Mouse (Mus musculus): ENCODE results near the gene Commd3. TPM values are rescaled to one million over a fixed set of nuclear protein-coding genes. Genes with fewer than 3 reads are reported as not detected.

Commd3 gene
- total and polyA plus RNA-seq, 2 experiments: 80.1 to 127 TPM

GRCm38 (mm10) chr2:18680501-18680900, 8.3 kb downstream of the Commd3 start:
- H3K4me1 ChIP-seq (ENCODE audit: control insufficient read depth, insufficient read depth, low read length): peaks cover 5% of the 10 kb centered on the region
- no peak for TF ChIP-seq CTCF (IDR thresholded peaks at IDR 0.05; ENCODE audit: low read depth, low read length)
- no peak for TF ChIP-seq POLR2A (IDR thresholded peaks at IDR 0.05; ENCODE audit: extremely low read depth, insufficient read depth, low read length)
- peaks cover 5% of the 10 kb centered on the region; the same call in 1 of the 2 replicates for H3K79me2 ChIP-seq (ENCODE audit: control insufficient read depth, insufficient read depth, low read length)
- no peak for DNase-seq (ENCODE audit: extremely low read depth, low read depth, low spot score)
- no peak overlapping the region for H3K9ac ChIP-seq (ENCODE audit: low read depth, low read length)
- 9% methylated on average over 4 of the region's 4 CpGs for WGBS
- H3K4me3 ChIP-seq (ENCODE audit: insufficient read depth, low read depth, low read length): no peak overlapping the region
- H3K27me3 ChIP-seq (ENCODE audit: control insufficient read depth, insufficient read depth, low read length): peaks cover 9% of the 10 kb centered on the region
- H3K36me3 ChIP-seq (ENCODE audit: control insufficient read depth, insufficient read depth, low read length): peaks cover 13% of the 10 kb centered on the region
- no peak overlapping the region for H3K27ac ChIP-seq (replicated peaks; ENCODE audit: insufficient read depth, low read depth, low read length)

- Histone ChIP-seq H3K4me1 (ENCODE audit: control insufficient read depth, insufficient read depth, low read length) (peaks cover 5% of the 10 kb centered on the region), H3K9ac (ENCODE audit: low read depth, low read length) (no peak overlapping the region), H3K4me3 (ENCODE audit: insufficient read depth, low read depth, low read length) (peak overlapping the region; percentile 24; the same call in 1 of the 2 replicates), H3K27ac (replicated peaks; ENCODE audit: insufficient read depth, low read depth, low read length) (no peak overlapping the region), H3K36me3 (ENCODE audit: control insufficient read depth, insufficient read depth, low read length) (peaks cover 13% of the 10 kb centered on the region), H3K79me2 (ENCODE audit: control insufficient read depth, insufficient read depth, low read length) (peaks cover 5% of the 10 kb centered on the region; the same call in 1 of the 2 replicates), H3K27me3 (ENCODE audit: control insufficient read depth, insufficient read depth, low read length) (peaks cover 9% of the 10 kb centered on the region)
- WGBS: 30% methylated on average over 28 of the region's 29 CpGs
- TF ChIP-seq POLR2A (IDR thresholded peaks at IDR 0.05; ENCODE audit: extremely low read depth, insufficient read depth, low read length): no peak
- TF ChIP-seq CTCF (IDR thresholded peaks at IDR 0.05; ENCODE audit: low read depth, low read length): no peak
- no peak for DNase-seq (ENCODE audit: extremely low read depth, low read depth, low spot score)
Observed at GRCm38 (mm10) chr2:18680961-18681360, 8.8 kb downstream of the Commd3 start.

GRCm38 (mm10) chr2:18684062-18684461, 11.9 kb downstream of the Commd3 start:
- Histone ChIP-seq H3K36me3 (ENCODE audit: control insufficient read depth, insufficient read depth, low read length) (peaks cover 13% of the 10 kb centered on the region), H3K27me3 (ENCODE audit: control insufficient read depth, insufficient read depth, low read length) (peaks cover 15% of the 10 kb centered on the region), H3K9ac (ENCODE audit: low read depth, low read length) (no peak overlapping the region), H3K4me3 (ENCODE audit: insufficient read depth, low read depth, low read length) (no peak overlapping the region), H3K4me1 (ENCODE audit: control insufficient read depth, insufficient read depth, low read length) (peaks cover 3% of the 10 kb centered on the region; the same call in 1 of the 2 replicates), H3K79me2 (ENCODE audit: control insufficient read depth, insufficient read depth, low read length) (no peaks in the 10 kb centered on the region), H3K27ac (replicated peaks; ENCODE audit: insufficient read depth, low read depth, low read length) (no peak overlapping the region)
- TF ChIP-seq CTCF (IDR thresholded peaks at IDR 0.05; ENCODE audit: low read depth, low read length): no peak
- TF ChIP-seq POLR2A (IDR thresholded peaks at IDR 0.05; ENCODE audit: extremely low read depth, insufficient read depth, low read length): no peak
- 96% methylated on average over 5 of the region's 5 CpGs for WGBS
- DNase-seq (ENCODE audit: extremely low read depth, low read depth, low spot score): no peak

GRCm38 (mm10) chr2:18686386-18686785, 14.2 kb downstream of the Commd3 start:
- H3K79me2 ChIP-seq (ENCODE audit: control insufficient read depth, insufficient read depth, low read length): no peaks in the 10 kb centered on the region
- peaks cover 5% of the 10 kb centered on the region; the same call in 1 of the 2 replicates for H3K4me1 ChIP-seq (ENCODE audit: control insufficient read depth, insufficient read depth, low read length)
- no peak for DNase-seq (ENCODE audit: extremely low read depth, low read depth, low spot score)
- H3K27me3 ChIP-seq (ENCODE audit: control insufficient read depth, insufficient read depth, low read length): peaks cover 24% of the 10 kb centered on the region
- WGBS: 88% methylated on average over 6 of the region's 6 CpGs
- no peak overlapping the region for H3K4me3 ChIP-seq (ENCODE audit: insufficient read depth, low read depth, low read length)
- H3K36me3 ChIP-seq (ENCODE audit: control insufficient read depth, insufficient read depth, low read length): peaks cover 13% of the 10 kb centered on the region
- no peak for TF ChIP-seq POLR2A (IDR thresholded peaks at IDR 0.05; ENCODE audit: extremely low read depth, insufficient read depth, low read length)
- no peak for TF ChIP-seq CTCF (IDR thresholded peaks at IDR 0.05; ENCODE audit: low read depth, low read length)
- H3K27ac ChIP-seq (replicated peaks; ENCODE audit: insufficient read depth, low read depth, low read length): no peak overlapping the region
- H3K9ac ChIP-seq (ENCODE audit: low read depth, low read length): no peak overlapping the region

GRCm38 (mm10) chr2:18686826-18687519, 14.8 kb downstream of the Commd3 start:
- WGBS: 92% methylated on average over 8 of the region's 8 CpGs

GRCm38 (mm10) chr2:18687671-18688170, 15.5 kb downstream of the Commd3 start:
- Histone ChIP-seq H3K4me3 (ENCODE audit: insufficient read depth, low read depth, low read length) (no peak overlapping the region), H3K36me3 (ENCODE audit: control insufficient read depth, insufficient read depth, low read length) (peaks cover 9% of the 10 kb centered on the region), H3K9ac (ENCODE audit: low read depth, low read length) (no peak overlapping the region), H3K4me1 (ENCODE audit: control insufficient read depth, insufficient read depth, low read length) (peaks cover 5% of the 10 kb centered on the region; the same call in 1 of the 2 replicates), H3K79me2 (ENCODE audit: control insufficient read depth, insufficient read depth, low read length) (no peaks in the 10 kb centered on the region), H3K27ac (replicated peaks; ENCODE audit: insufficient read depth, low read depth, low read length) (no peak overlapping the region), H3K27me3 (ENCODE audit: control insufficient read depth, insufficient read depth, low read length) (peaks cover 28% of the 10 kb centered on the region)
- DNase-seq (ENCODE audit: extremely low read depth, low read depth, low spot score): no peak
- no peak for TF ChIP-seq CTCF (IDR thresholded peaks at IDR 0.05; ENCODE audit: low read depth, low read length)
- TF ChIP-seq POLR2A (IDR thresholded peaks at IDR 0.05; ENCODE audit: extremely low read depth, insufficient read depth, low read length): no peak
- WGBS: 29% methylated on average over 9 of the region's 9 CpGs

More at GRCm38 (mm10) chr2:18686826-18687519, 14.8 kb downstream of the Commd3 start:
- H3K27ac ChIP-seq (replicated peaks; ENCODE audit: insufficient read depth, low read depth, low read length): no peak overlapping the region
- peaks cover 5% of the 10 kb centered on the region; the same call in 1 of the 2 replicates for H3K4me1 ChIP-seq (ENCODE audit: control insufficient read depth, insufficient read depth, low read length)
- H3K36me3 ChIP-seq (ENCODE audit: control insufficient read depth, insufficient read depth, low read length): peaks cover 13% of the 10 kb centered on the region
- H3K4me3 ChIP-seq (ENCODE audit: insufficient read depth, low read depth, low read length): no peak overlapping the region
- TF ChIP-seq POLR2A (IDR thresholded peaks at IDR 0.05; ENCODE audit: extremely low read depth, insufficient read depth, low read length): no peak
- TF ChIP-seq CTCF (IDR thresholded peaks at IDR 0.05; ENCODE audit: low read depth, low read length): no peak
- no peak for DNase-seq (ENCODE audit: extremely low read depth, low read depth, low spot score)
- no peaks in the 10 kb centered on the region for H3K79me2 ChIP-seq (ENCODE audit: control insufficient read depth, insufficient read depth, low read length)
- H3K27me3 ChIP-seq (ENCODE audit: control insufficient read depth, insufficient read depth, low read length): peaks cover 25% of the 10 kb centered on the region
- H3K9ac ChIP-seq (ENCODE audit: low read depth, low read length): no peak overlapping the region
